16 mouse cellular contexts compared by ENCODE assay signal in the genomic region with DNA sequence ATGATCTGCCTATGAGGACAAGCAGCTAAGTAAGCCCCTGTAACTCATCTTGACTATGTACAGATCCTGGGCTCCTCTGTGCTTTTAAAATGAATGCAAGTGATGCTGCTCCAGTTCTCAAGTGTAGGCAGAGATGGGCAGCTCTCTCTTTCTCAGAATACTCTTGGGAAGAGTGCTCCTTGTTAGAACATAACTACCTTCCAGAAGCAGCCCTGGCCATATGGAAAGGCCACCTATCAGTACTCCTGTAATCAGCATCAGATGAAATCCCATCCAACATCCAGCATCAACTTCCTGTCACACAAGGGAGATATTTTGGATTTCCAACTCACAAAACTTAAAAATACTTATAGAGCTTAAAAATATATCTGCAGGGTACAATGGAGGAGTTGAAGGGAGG.
"Had no signal": no experiment of that assay in that cellular context is flagged by ENCODE, and none has a peak within 500 bp of the region (broad histone marks: within the 10 kb centered on the region; RNA-seq: fewer than 3 reads in every experiment).

No protein-coding gene starts in this region.

- DNase-seq: liver, postnatal 0 days; lung, adult 2 months; lung, postnatal 10 days; lung, postnatal 4 days; midbrain, embryonic 14.5 days; right cerebral cortex, postnatal 14 days; thymus, adult 18-20 months; thymus, postnatal 14 days; thymus, postnatal 36 days had no signal

- H3K27me3 ChIP-seq: liver, embryonic 15.5 days; lung, embryonic 15.5 days; midbrain, embryonic 12.5 days; neural tube, embryonic 12.5 days; stomach, embryonic 15.5 days had no signal

- H3K9ac ChIP-seq: liver, embryonic 15.5 days; liver, postnatal 0 days; lung, embryonic 15.5 days; midbrain, embryonic 12.5 days; neural tube, embryonic 12.5 days; stomach, embryonic 15.5 days had no signal

- H3K36me3 ChIP-seq: liver, embryonic 15.5 days; lung, embryonic 15.5 days; midbrain, embryonic 10.5 days; midbrain, embryonic 12.5 days; neural tube, embryonic 12.5 days; stomach, embryonic 15.5 days had no signal

- H3K4me3 ChIP-seq: liver, embryonic 15.5 days; lung, embryonic 15.5 days; midbrain, embryonic 10.5 days; midbrain, embryonic 12.5 days; neural tube, embryonic 12.5 days; stomach, embryonic 15.5 days had no signal

- ATAC-seq: liver, postnatal 0 days had no signal

- H3K4me2 ChIP-seq: liver, embryonic 15.5 days; lung, embryonic 15.5 days; midbrain, embryonic 12.5 days; neural tube, embryonic 12.5 days; stomach, embryonic 15.5 days had no signal

- H3K27ac ChIP-seq: liver, embryonic 15.5 days; lung, embryonic 15.5 days; midbrain, embryonic 10.5 days; midbrain, embryonic 12.5 days; neural tube, embryonic 12.5 days; stomach, embryonic 15.5 days; stomach, postnatal 0 days had no signal

- H3K4me1 ChIP-seq: liver, embryonic 15.5 days; lung, embryonic 15.5 days; midbrain, embryonic 10.5 days; midbrain, embryonic 12.5 days; neural tube, embryonic 12.5 days; stomach, embryonic 15.5 days had no signal

- H3K9me3 ChIP-seq: liver, embryonic 15.5 days; lung, embryonic 15.5 days; midbrain, embryonic 10.5 days; midbrain, embryonic 12.5 days; neural tube, embryonic 12.5 days; stomach, embryonic 15.5 days had no signal
